Mouse (Mus musculus) 3134 (cell line): ENCODE measurements at regions not wholly inside any gene's neighbourhood (a gene's known extent, or its start where the extent isn't known, plus 50 kb on each side); places are given as distances from the start of the nearest gene placed in this dataset.

Experiments used
- DNase-seq: peaks from one replicate; pipeline ENCODE4 v3.0.0-alpha.2; 2011; ENCODE audit warnings: low spot score; ENCODE audit not compliant: insufficient read length; ENCODE audit errors: extremely low read depth

- DNase-seq: no peak
These were observed 176.2 kb upstream of the Dapk1 start for GRCm38 (mm10) chr13:60425556-60425955.

- no peak for DNase-seq
These were observed 175.4 kb upstream of the Dapk1 start for GRCm38 (mm10) chr13:60426192-60426840.

- no peak for DNase-seq
These were observed 174.7 kb upstream of the Dapk1 start for GRCm38 (mm10) chr13:60427077-60427476.

GRCm38 (mm10) chr13:60427755-60428385 is 173.9 kb upstream of the Dapk1 start:
- DNase-seq: peak; percentile 86

- DNase-seq: no peak
These were observed 172.6 kb upstream of the Dapk1 start for GRCm38 (mm10) chr13:60429148-60429547.

- peak; percentile 73 for DNase-seq
These were observed 170.3 kb upstream of the Dapk1 start for GRCm38 (mm10) chr13:60431412-60431811.

- no peak for DNase-seq
These were observed 167.2 kb upstream of the Dapk1 start for GRCm38 (mm10) chr13:60434221-60435210.

GRCm38 (mm10) chr13:60435333-60435732 is 166.4 kb upstream of the Dapk1 start:
- DNase-seq: no peak

GRCm38 (mm10) chr13:60438177-60438576 is 163.6 kb upstream of the Dapk1 start:
- no peak for DNase-seq

- DNase-seq: no peak
These were observed 161.2 kb upstream of the Dapk1 start for GRCm38 (mm10) chr13:60440586-60440985.

GRCm38 (mm10) chr13:60445164-60445563 is 156.6 kb upstream of the Dapk1 start:
- no peak for DNase-seq

GRCm38 (mm10) chr13:60446926-60447325 is 154.8 kb upstream of the Dapk1 start:
- DNase-seq: no peak

- peak; percentile 61 for DNase-seq
These were observed 150.8 kb upstream of the Dapk1 start for GRCm38 (mm10) chr13:60450721-60451506.

GRCm38 (mm10) chr13:60453821-60454483 is 147.8 kb upstream of the Dapk1 start:
- peak; percentile 75 for DNase-seq

GRCm38 (mm10) chr13:60455033-60455619 is 146.6 kb upstream of the Dapk1 start:
- peak; percentile 67 for DNase-seq

- DNase-seq: peak; percentile 32
These were observed 145.7 kb upstream of the Dapk1 start for GRCm38 (mm10) chr13:60455863-60456551.

GRCm38 (mm10) chr13:60457277-60457676 is 144.5 kb upstream of the Dapk1 start:
- no peak for DNase-seq

GRCm38 (mm10) chr13:60459002-60459401 is 142.7 kb upstream of the Dapk1 start:
- DNase-seq: no peak
